Mouse (Mus musculus) heart, postnatal 0 days (tissue): ENCODE data around the gene Mamdc2.

Source experiments
- CTCF ChIP-seq: IDR thresholded peaks from 2 replicates; pipeline ENCODE4 v1.5.1; 2016; ENCODE audit warnings: antibody characterized with exemption, control low read depth, low read depth
- EP300 ChIP-seq: IDR thresholded peaks from 2 replicates; pipeline ENCODE4 v1.6.1; 2016; ENCODE audit warnings: antibody characterized with exemption, low read depth

- TF ChIP-seq CTCF = no peak
- TF ChIP-seq EP300 = no peak
Measured at GRCm38 (mm10) chr19:23451361-23451760, 3.1 kb upstream of the Mamdc2 start.
